Mouse (Mus musculus) left cerebral cortex, postnatal 36 days (tissue): ENCODE measurements around the gene Cnn3. TPM values are rescaled to one million over a fixed set of nuclear protein-coding genes. Genes with fewer than 3 reads are reported as not detected.

ENCODE experiments used
- DNase-seq, 2 experiments: peaks; one replicate each; pipeline ENCODE4 v3.0.0; 2021 to 2022; ENCODE audit warnings: low spot score in 2 of 2, mixed read lengths in 1 of 2
- intact Hi-C: fragments of 180-260 bp; cut with DNase I; formaldehyde crosslinking; loops from one replicate; pipeline ENCODE4 v1.15.1; 2025
- total RNA-seq, 2 experiments: library from RNA; stranded (reverse); gene quantifications; 2 replicates each; pipeline ENCODE4 v1.2.3; 2021

The Cnn3 gene
- total RNA-seq, 2 experiments from 2014 or later: 63.0 to 67.5 TPM

DNA sequence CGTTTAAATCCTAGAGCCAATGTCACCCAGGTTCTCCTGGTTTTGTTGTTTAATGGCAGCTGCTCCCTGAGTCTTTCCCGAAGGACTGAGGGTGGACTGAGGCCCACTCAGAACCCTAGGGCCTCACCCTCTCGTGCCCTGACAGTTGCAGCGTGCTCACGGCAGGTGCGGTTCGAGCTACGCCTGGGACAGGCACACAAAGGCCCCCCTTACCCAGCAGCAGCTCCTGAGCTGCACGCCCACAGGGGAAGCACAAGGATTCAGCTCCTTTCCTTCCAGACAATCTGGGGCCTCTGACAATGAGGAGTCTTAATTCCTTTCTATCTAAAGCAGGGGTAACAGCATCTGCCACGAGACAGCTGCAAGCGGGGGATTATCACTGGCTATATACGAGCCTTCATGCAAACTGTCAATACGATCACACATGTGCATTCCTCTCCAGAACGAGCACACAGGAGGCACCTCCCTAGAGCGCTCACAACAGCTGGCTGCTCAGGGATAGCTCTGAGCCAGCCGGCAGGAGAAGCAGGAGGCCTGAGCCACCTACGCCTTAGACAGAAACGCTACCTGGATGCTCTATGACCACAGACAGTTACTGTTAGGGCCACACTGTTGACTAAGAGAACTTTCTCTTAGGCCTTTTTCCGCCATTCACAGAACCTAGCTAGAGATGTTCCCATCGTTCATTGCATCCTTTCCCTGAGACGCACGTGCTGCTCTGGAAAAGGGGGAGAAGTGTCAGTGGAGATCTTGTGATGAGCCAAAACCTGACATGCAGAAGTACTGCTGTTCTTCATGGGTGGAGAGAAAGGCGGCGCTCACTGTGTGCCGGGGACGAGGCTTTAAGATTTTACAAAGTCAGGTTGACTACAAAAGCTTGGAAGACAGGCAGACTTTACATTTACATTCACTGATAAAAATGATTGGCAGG lies 54.0 kb downstream of the Cnn3 start:
- DNase-seq: peak in 1 of 2 experiments; percentile 6
- intact Hi-C loops: no loop called here

GRCm38 (mm10) chr3:121480961-121481436 lies 54.7 kb downstream of the Cnn3 start:
- intact Hi-C loops: no loop called here
- DNase-seq: no peak

DNA sequence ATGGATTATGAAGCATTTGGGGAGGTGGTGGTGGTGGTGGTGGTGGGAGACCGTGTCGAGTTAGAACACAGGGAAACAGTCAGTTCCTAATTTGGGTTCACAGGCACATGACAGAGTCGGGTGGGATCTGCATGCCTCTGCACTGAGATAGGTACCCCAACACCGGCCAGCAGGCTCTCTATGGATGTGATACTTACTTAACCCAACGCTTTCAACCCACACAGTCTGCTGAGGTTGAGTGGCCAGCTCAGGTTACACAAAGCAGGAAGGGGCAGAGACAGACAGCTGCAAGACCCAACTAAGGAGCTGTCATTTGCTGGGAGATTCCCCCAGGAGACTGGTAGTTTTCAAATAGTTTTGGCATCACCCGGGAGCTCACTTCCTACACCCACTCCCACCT lies 55.3 kb downstream of the Cnn3 start:
- intact Hi-C loops: no loop called here
- no peak for DNase-seq

GRCm38 (mm10) chr3:121483266-121484161 lies 57.2 kb downstream of the Cnn3 start:
- DNase-seq: peak; percentile 26 to 30
- intact Hi-C loops: no loop called here

GRCm38 (mm10) chr3:121485201-121485600 lies 58.9 kb downstream of the Cnn3 start:
- intact Hi-C loops: loop anchor here (5.0 kb wide), 1 partner anchor 58 kb away; the partner anchor contains the start of gene Cnn3
- DNase-seq: no peak

- intact Hi-C loops: loop anchor here (5.0 kb wide), 1 partner anchor 62 kb away; the partner anchor contains the start of gene Cnn3
These were observed 63.3 kb downstream of the Cnn3 start for GRCm38 (mm10) chr3:121489462-121490118.

DNA sequence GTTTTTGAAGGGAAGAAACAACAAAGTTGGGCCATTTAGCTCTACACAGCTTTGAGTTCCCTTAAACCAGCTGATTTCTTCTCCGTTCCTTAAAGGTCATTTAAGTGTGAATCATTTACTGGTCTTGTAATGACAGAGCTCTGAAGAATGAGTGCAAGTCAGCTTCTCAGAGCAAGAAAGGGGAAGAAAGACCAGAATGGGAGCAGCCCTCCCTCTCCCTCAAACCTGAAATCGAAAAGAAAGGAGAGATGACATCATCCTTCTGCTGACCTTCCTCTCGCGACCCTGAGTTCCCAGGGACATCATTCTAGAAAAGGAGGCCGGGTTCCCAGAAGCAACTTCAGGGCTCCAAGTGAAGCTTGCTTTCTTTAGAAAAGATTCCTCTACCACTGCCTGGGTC lies 64.6 kb downstream of the Cnn3 start:
- intact Hi-C loops: no loop called here
- no peak for DNase-seq

More at GRCm38 (mm10) chr3:121489462-121490118, 63.3 kb downstream of the Cnn3 start:
- DNase-seq: peak; percentile 38 to 46

DNA sequence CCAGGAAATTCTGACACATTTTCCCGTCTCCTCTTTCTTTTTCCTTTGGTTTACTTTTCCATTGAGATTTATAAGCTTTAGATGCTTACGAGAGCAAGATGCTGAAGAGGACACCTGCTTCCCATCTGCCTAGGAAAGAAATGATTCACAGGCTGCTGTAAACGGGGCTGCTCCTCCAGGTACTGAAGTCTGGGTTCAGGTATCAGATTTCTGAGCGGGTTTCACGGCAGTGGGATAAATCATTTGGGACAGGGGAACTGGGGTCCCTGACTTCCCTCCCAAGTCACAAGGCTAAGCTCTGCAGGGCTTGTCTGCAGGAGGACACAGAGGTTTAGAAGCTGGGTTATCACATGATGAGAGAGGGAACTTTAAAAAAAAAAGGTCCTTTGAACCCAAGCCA lies 65.7 kb downstream of the Cnn3 start:
- intact Hi-C loops: no loop called here
- no peak for DNase-seq

- intact Hi-C loops: no loop called here
- no peak for DNase-seq
These were observed 67.7 kb downstream of the Cnn3 start for GRCm38 (mm10) chr3:121493997-121494421.

GRCm38 (mm10) chr3:121500225-121500624 lies 73.9 kb downstream of the Cnn3 start:
- intact Hi-C loops: loop anchor here (2.0 to 5.0 kb wide), 3 partner anchors 73 to 328 kb away; partner anchors contain the start of genes Cnn3 and Rwdd3
- DNase-seq: peak; percentile 54 to 56

- intact Hi-C loops: loop anchor here (2.0 to 5.0 kb wide), 3 partner anchors 73 to 328 kb away; partner anchors contain the start of genes Cnn3 and Rwdd3
These were observed 74.4 kb downstream of the Cnn3 start for GRCm38 (mm10) chr3:121500734-121501133.

GRCm38 (mm10) chr3:121504927-121505487 lies 78.7 kb downstream of the Cnn3 start:
- no peak for DNase-seq
- intact Hi-C loops: loop anchor here (5.0 kb wide), 2 partner anchors 78 to 333 kb away; partner anchors contain the start of genes Cnn3 and Rwdd3

More at GRCm38 (mm10) chr3:121500734-121501133, 74.4 kb downstream of the Cnn3 start:
- no peak for DNase-seq

- no peak for DNase-seq
- intact Hi-C loops: no loop called here
These were observed 79.9 kb downstream of the Cnn3 start for GRCm38 (mm10) chr3:121506175-121506574.

- intact Hi-C loops: no loop called here
- DNase-seq: no peak
These were observed 80.5 kb downstream of the Cnn3 start for GRCm38 (mm10) chr3:121506756-121507155.

GRCm38 (mm10) chr3:121507678-121508077 lies 81.4 kb downstream of the Cnn3 start:
- no peak for DNase-seq
- intact Hi-C loops: no loop called here
